Mouse (Mus musculus) cortical plate, adult 2 months (tissue): ENCODE measurements around the gene Hmgcl. TPM values are rescaled to one million over a fixed set of nuclear protein-coding genes. Genes with fewer than 3 reads are reported as not detected.

ENCODE experiments used
- H3K27ac ChIP-seq: fragments of 200-500 bp; 2 replicates; pipeline ENCODE4 v1.5.1; 2012; ENCODE audit warnings: low read length, control low read depth, inconsistent platforms; ENCODE audit not compliant: insufficient read depth
- H3K4me1 ChIP-seq: fragments of 200-500 bp; 2 replicates; pipeline ENCODE4 v1.6.1; 2011; ENCODE audit warnings: low read length; ENCODE audit not compliant: control insufficient read depth, insufficient read depth
- H3K4me3 ChIP-seq: fragments of 200-500 bp; 2 replicates; pipeline ENCODE4 v1.5.1; 2011; ENCODE audit warnings: mild to moderate bottlenecking, low read length, control low read depth; ENCODE audit not compliant: insufficient read depth
- CTCF ChIP-seq: fragments of 200-500 bp; IDR thresholded peaks from 2 replicates; pipeline ENCODE4 v1.5.1; 2011; ENCODE audit warnings: mild to moderate bottlenecking, control low read depth, low read length; ENCODE audit not compliant: insufficient read depth; ENCODE audit errors: extremely low read depth
- POLR2A ChIP-seq: fragments of 200-500 bp; IDR thresholded peaks from 2 replicates; pipeline ENCODE4 v1.6.1; 2011; ENCODE audit warnings: mild to moderate bottlenecking, low read length, control low read depth; ENCODE audit not compliant: insufficient read depth; ENCODE audit errors: extremely low read depth
- polyA plus RNA-seq: library from polyadenylated mRNA; depleted of rRNA; stranded (reverse); fragments of >200 nt; gene quantifications from 2 replicates; pipeline ENCODE4 v1.2.3, GENCODE M21; 2012; rRNA removed

The Hmgcl gene
- polyA plus RNA-seq, 1 experiment = 50.5 TPM

GRCm38 (mm10) chr4:135995118-135995517 is 48.9 kb downstream of the Hmgcl start:
- H3K4me3 ChIP-seq = no peak overlapping the region
- no peak overlapping the region for H3K27ac ChIP-seq
- TF ChIP-seq POLR2A = no peak
- TF ChIP-seq CTCF = no peak
- no peaks in the 10 kb centered on the region for H3K4me1 ChIP-seq

- Histone ChIP-seq H3K27ac (no peak overlapping the region), H3K4me3 (no peak overlapping the region), H3K4me1 (no peaks in the 10 kb centered on the region)
- TF ChIP-seq CTCF (no peak), POLR2A (no peak)
These were observed 57.9 kb downstream of the Hmgcl start for GRCm38 (mm10) chr4:136004107-136004675.

GRCm38 (mm10) chr4:136004921-136005320 is 58.7 kb downstream of the Hmgcl start:
- Histone ChIP-seq H3K27ac (no peak overlapping the region), H3K4me3 (no peak overlapping the region), H3K4me1 (no peaks in the 10 kb centered on the region)
- no peak for TF ChIP-seq POLR2A
- TF ChIP-seq CTCF = no peak

- Histone ChIP-seq H3K4me1 (no peaks in the 10 kb centered on the region), H3K27ac (no peak overlapping the region), H3K4me3 (no peak overlapping the region)
- TF ChIP-seq CTCF (no peak), POLR2A (no peak)
These were observed 60.6 kb downstream of the Hmgcl start for GRCm38 (mm10) chr4:136006821-136007220.

GRCm38 (mm10) chr4:136008782-136009447 is 62.7 kb downstream of the Hmgcl start:
- Histone ChIP-seq H3K4me3 (no peak overlapping the region), H3K27ac (no peak overlapping the region), H3K4me1 (no peaks in the 10 kb centered on the region)
- TF ChIP-seq CTCF (no peak), POLR2A (no peak)

GRCm38 (mm10) chr4:136010586-136010985 is 64.3 kb downstream of the Hmgcl start:
- no peak overlapping the region for H3K27ac ChIP-seq

More at GRCm38 (mm10) chr4:136010586-136010985, 64.3 kb downstream of the Hmgcl start:
- TF ChIP-seq POLR2A = no peak
- Histone ChIP-seq H3K4me3 (no peak overlapping the region), H3K4me1 (no peaks in the 10 kb centered on the region)

Other genes with a start within 250 kb of the Hmgcl start
- gene Il22ra1, start 218.3 kb upstream of the Hmgcl start, polyA plus RNA-seq = 0.04 TPM in 1 of 2 replicates, not detected in the other
- 2.2 and 2.5 TPM in 2 replicates for gene Myom3, start 186.7 kb upstream of the Hmgcl start, polyA plus RNA-seq
- 49.1 and 54.7 TPM in 2 replicates for gene Srsf10, start 90.7 kb upstream of the Hmgcl start, polyA plus RNA-seq
- gene Pnrc2, start 72.6 kb upstream of the Hmgcl start, polyA plus RNA-seq = 55.4 and 61.0 TPM in 2 replicates
- 0.11 and 0.15 TPM in 2 replicates for gene Cnr2, start 51.1 kb upstream of the Hmgcl start, polyA plus RNA-seq
- gene Fuca1, start 25.7 kb upstream of the Hmgcl start, polyA plus RNA-seq = 36.9 and 37.8 TPM in 2 replicates
- gene Gale, start 17.3 kb downstream of the Hmgcl start, polyA plus RNA-seq = 35.9 and 38.9 TPM in 2 replicates
- 98.6 and 108 TPM in 2 replicates for gene Lypla2, start 26.2 kb downstream of the Hmgcl start, polyA plus RNA-seq
- gene Pithd1, start 40.8 kb downstream of the Hmgcl start, polyA plus RNA-seq = 103 and 110 TPM in 2 replicates
- 16.5 and 16.8 TPM in 2 replicates for gene Eloa, start 75.3 kb downstream of the Hmgcl start, polyA plus RNA-seq
- 511 and 520 TPM in 2 replicates for gene Rpl11, start 107.0 kb downstream of the Hmgcl start, polyA plus RNA-seq
- gene Id3, start 197.0 kb downstream of the Hmgcl start, polyA plus RNA-seq = 75.7 and 82.9 TPM in 2 replicates
- gene E2f2, start 225.9 kb downstream of the Hmgcl start, polyA plus RNA-seq = 0.67 and 0.78 TPM in 2 replicates